Mouse (Mus musculus): ENCODE measurements around the gene E2f2.
A peak's percentile ranks its signal among the peaks of the same experiment; 100 is the strongest.

E2f2 gene

DNA sequence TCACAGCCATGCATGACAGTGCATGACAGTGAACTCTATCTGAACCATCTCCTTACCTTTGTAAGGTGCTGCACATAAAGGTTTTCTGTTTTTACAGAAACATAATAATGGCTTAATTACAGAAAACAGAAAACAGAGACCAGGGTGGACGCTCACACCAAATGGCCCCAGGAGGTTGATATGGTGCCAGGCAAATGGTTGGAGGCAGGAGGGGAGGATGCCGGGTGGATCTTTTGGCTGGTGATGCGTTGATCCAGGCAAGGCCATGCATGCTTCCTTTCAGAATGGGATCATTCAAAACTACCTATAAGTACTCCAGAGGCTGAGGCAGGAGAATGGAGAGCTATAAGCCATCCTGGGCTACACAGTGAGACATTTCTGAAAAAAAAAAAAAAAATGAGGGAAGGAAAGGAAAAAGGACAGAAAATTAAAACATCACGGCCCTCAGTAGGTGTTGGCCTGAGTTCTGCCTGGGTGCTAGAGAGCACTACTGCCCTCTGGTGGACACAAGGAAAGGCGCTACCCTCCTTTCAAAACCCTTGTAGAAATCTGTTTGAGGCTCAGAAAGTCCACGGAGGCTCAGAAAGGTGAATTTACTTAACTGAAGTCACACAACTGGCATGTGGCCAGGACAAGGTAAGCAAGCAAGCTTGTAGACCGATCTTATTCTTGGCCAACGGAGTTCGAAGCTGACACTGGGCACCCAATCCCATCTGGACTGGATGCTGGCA is 27.5 kb downstream of the E2f2 start:
- DNase-seq (ENCODE audit: low spot score in 2 of 2): peak in 1 of 2 experiments; percentile 54

DNA sequence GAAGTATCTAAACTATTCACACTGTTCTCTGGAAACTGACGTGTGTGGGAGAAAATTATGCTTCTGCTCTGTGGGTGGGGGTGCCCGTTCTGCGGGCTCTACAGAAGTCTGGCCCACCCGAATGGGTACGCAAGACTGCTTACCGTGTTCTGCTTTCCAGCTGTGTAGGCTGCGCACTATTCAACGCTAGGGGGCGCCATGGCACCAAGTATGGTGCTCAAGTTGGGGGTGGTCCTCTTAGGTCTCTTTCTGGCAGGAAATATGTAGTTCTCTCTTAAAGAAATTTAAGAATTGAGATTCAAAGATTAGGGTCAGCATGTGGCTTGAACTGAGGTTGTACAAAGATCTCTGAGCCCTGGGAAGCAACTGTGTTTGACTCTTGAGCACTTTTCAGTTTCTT is 30.3 kb downstream of the E2f2 start:
- DNase-seq (ENCODE audit: low spot score in 2 of 2): peak; percentile 35 to 68

DNA sequence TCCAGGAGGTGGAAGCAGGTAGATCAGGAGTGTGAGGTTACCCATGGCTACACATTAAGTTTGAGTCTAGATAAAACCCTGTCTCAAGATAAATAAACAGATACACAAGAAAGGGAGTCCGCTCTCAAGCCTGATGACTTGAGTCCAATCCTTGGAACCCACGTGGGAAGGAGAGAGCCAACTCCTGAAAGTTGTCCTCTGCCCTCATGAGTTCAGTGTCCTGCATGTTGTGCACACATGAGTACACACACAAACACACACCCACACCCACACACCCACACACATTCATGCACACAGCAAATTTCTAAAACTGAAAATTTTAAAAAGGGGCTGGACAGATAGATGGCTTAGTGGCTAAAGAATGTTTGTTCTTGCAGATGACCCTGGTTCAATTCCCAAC is 32.6 kb downstream of the E2f2 start:
- no peak for DNase-seq (ENCODE audit: low spot score in 2 of 2)

DNA sequence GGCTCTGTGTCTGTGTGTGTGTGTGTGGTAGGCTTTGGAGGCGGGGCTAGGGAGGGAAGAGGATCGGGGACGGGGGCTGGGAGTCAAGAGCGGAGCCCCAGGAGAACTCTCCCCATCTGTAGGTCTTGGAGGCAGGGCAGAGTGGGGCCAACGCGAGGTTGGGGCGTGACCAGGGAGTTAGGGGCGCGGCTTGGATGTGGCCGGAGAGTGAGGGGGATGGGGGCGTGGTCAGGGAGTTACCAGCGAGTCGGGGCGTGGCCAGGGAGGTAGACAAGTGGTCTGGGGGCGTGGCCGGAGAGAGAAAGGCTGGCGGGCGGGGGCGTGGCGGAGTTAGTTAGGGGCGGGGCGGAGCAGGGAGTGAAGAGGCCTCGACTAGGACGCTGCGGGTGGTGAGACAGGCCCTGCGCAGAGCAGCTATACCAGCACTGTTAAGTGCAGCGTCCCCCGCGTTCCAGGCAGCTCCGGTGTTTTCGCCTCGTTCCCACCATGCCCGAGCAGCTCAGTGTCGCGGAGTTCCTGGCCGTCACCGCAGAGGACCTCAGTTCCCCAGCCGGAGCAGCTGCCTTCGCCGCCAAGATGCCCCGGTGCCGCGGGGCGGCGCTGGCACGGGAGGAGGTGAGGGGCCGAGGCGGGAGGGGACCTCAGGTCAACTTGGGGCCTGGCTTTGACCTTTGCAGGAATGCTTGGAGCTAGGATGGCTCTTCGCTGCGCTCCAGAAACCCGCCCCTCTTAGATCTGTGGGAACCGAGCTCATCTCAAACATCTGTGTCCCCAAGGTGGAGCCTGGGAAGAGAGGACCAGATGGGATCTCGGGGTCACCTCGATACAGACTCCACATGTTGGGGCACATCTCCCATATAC is 34.1 kb downstream of the E2f2 start, which contains the start of gene Asap3:
Gene Asap3 (plus strand): TSS at position 333 of the 861 bp plus-strand sequence.
- peak; percentile 82 to 87 for DNase-seq (ENCODE audit: low spot score in 2 of 2)

DNA sequence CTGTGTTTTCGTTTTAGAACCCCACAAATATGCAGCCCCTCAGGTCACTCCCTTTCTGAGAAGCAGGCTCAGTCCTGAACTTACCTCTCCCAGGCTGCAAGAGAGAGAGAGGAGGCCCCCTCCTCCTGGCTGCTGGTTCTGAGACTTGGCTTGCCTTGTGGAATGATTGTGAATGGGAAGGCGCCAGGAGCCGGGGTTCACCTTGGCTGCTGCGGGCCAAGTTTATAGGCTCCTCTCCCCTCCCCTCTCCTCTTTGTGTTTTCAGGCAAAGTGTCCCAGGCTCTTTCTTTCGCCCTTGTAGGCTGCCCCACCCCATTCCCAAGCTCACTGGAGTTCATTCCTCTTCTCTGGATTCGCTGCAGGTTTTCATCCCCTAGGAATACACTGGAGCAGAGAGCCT is 34.7 kb downstream of the E2f2 start:
- DNase-seq (ENCODE audit: low spot score in 2 of 2): no peak

DNA sequence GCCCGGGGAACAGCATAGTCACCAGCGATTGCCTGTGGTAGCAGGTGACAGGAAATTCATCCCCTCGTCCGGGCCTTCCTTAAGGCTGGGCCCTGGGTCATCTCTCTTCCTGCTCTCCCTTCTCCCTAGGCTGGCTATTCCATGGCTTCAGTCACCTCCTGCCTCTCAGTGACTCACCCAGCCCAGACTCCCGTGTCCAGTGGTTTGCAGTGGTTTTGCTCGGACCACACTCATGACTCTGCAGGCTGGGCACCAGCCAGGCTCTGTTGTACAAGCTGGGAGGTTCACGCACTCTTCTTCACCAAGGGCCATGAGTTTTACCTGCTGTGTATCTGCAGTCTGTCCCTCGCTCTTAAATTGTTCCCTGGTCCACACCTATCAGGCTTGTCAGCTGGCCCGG is 38.7 kb downstream of the E2f2 start:
- no peak for DNase-seq (ENCODE audit: low spot score in 2 of 2)

DNA sequence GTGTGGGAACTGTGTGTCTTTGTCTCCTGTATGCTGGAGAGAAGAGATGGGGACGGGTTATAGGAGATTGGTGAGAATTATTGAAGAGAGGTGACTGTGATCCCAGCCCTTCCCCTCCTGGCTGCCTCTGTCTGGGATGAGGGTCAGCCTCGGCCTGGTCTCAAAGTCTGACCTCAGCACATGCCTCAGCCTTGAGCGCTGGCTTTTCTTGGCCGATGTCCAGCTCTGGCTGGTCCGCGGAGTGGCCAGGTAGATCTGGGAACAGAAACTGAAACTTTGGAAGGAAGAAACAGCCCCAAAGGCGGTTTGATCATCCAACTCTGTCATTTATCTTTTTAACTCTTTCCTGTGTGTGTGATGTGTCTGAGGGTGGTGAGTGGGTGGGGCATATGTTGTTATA is 41.4 kb downstream of the E2f2 start:
- no peak for DNase-seq (ENCODE audit: low spot score in 2 of 2)

DNA sequence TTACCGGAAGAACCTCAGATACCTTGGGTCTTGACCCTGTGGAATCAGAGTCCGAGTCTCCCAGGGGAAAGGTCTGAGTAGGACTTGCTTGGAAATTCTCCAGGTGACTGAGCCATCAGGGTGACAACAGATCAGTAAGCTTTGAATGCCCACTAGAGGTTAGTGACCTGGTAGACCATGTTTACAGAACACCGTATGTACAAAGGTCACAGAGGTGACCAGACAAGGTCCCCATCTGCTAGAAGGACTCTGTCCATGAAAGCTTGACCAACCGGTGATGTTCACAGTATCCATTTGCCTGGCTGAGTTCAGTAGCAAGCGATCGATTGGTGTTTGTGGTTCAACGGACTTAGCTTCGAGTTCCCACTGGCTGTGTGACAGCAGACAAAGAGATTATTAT is 42.6 kb downstream of the E2f2 start:
- DNase-seq (ENCODE audit: low spot score in 2 of 2): no peak

- no peak for DNase-seq (ENCODE audit: low spot score in 2 of 2)
Measured at GRCm38 (mm10) chr4:136215576-136215975, 43.4 kb downstream of the E2f2 start.

- no peak for DNase-seq (ENCODE audit: low spot score in 2 of 2)
Measured at GRCm38 (mm10) chr4:136217063-136217462, 44.9 kb downstream of the E2f2 start.

DNA sequence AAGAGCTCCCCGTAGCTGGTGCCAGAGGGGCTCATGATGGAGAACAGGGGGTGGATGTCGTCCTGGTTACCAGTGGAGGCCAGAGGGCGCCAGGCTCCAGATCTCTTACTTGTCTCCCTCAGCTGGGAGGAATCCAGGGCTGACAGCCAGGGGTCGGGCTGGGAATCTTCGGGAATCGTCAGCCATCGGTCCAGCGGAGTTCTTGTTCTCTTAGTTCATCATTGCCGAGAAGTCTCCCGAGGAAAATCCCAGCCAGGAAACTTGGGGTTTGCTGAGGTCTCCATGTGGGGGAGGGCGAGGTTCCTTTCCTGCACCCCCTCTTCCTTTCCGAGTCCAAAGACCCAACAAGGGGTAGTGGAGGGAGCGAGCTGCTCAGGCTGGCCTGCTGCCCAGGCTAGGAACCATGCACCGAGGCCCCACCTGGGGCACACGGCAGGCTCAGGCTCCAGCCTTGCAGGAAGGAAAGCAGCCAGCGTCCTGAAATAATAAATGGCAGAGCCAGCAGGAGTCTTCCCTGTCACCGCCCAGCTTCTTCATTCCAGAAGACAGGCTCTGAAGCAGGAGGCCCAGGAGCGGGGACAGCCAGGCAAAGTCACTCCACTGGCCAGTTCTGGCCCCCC is 46.5 kb downstream of the E2f2 start:
- no peak for DNase-seq (ENCODE audit: low spot score in 2 of 2)

DNA sequence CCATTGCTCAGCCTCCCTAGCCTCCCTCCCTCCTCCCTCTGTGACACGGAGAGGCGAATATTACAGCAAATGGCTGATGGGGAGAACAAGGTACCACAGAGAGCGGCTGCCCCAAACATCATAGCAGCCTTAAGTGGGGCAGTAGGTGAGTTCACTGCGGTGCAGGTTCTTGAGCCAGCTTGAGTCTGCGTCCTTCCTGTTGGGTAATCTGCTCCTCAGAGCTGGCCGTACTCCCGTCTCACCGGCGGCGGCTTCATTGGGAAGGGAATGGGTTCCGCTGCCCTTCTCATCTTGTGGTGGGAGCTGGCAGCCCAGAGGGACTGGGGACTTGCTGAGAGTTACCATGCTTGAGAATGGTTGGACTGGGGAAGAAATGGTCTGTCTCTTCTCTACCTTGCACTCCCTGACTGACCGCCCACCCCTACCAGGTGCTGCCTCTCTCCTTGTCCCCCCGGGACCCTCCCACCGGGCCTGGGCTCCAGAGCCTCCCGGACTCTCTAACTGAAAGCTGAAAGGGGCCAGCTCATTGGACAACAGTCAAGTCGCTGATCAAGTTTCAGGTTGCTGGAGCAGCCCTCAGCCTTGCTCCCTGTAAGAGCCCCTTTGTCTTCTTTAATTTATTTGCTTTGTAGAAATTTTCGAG is 48.1 kb downstream of the E2f2 start:
- DNase-seq (ENCODE audit: low spot score in 2 of 2): no peak

DNA sequence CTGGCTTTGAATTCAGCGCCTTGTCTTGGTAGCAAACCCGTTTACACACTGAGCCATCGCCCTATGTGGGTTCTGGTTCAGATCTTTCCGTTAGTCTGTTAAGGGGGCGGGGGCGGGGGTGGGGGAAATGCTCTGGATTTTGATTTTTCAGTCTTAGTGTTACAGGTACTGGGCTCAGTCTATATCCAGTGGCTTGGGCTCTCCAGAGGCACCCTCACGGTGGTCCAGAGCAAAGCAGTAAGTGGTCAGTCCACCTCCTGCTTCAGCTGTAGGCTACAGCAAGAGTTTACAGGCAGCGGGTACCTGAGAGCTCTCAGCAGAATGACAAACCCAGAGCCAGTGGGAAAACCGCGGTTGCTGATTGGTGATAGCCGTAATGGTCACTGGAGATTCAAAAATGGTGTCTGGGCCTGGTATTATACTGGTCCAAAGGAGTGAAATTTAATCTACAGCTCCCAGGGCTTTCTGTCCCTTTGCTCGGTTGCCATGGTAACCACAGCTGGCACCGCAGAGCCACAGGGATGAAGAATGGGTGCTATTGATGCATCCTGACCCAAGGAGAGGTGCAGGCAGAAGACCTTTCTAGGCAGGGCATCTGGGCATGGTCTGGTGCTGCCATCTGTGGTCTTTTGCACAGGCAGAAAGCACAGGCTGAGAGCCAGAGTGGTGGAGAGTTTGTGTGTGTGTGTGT is 51.5 kb downstream of the E2f2 start:
- DNase-seq (ENCODE audit: low spot score in 2 of 2): no peak

GRCm38 (mm10) chr4:136224240-136224559 is 52.0 kb downstream of the E2f2 start:
- no peak for DNase-seq (ENCODE audit: low spot score in 2 of 2)

- no peak for DNase-seq (ENCODE audit: low spot score in 2 of 2)
Measured at GRCm38 (mm10) chr4:136224677-136225460, 52.7 kb downstream of the E2f2 start.

GRCm38 (mm10) chr4:136227408-136227807 is 55.2 kb downstream of the E2f2 start:
- no peak for DNase-seq (ENCODE audit: low spot score in 2 of 2)

GRCm38 (mm10) chr4:136228640-136229039 is 56.4 kb downstream of the E2f2 start:
- no peak for DNase-seq (ENCODE audit: low spot score in 2 of 2)

- no peak for DNase-seq (ENCODE audit: low spot score in 2 of 2)
Measured at GRCm38 (mm10) chr4:136238669-136239068, 66.5 kb downstream of the E2f2 start.

GRCm38 (mm10) chr4:136239111-136239510 is 66.9 kb downstream of the E2f2 start:
- DNase-seq (ENCODE audit: low spot score in 2 of 2): no peak

DNA sequence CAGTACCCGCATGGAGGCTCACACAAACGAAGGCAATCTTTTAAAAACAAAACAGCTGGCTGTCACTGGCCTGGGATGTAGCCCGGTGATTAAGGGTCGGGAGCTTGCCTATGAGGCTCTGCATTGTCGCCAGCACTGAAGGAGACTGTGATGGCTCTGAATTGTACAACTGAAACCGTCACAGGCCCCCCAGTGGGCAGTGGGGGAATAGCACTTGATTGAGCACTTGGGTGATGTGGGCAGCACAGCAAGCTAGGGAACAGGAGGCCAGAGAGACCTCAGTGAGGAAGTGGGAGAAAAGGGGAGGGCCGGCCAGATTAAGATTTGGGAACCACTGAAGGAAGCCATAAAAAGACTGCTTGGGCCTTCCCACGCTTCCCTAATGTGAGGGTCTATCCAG is 67.4 kb downstream of the E2f2 start:
- DNase-seq (ENCODE audit: low spot score in 2 of 2): peak; percentile 62 to 78

GRCm38 (mm10) chr4:136240123-136240522 is 67.9 kb downstream of the E2f2 start:
- no peak for DNase-seq (ENCODE audit: low spot score in 2 of 2)

Data from natural killer cell, adult 2 months (primary cell).